Mouse (Mus musculus) MEL (cell line): ENCODE measurements around the gene Pawr. TPM values are rescaled to one million over a fixed set of nuclear protein-coding genes. Genes with fewer than 3 reads are reported as not detected.

Experiments
- DNase-seq: peaks from one replicate; pipeline ENCODE4 v3.0.0; 2011; ENCODE audit warnings: low read depth, low spot score
- H3K27ac ChIP-seq: 2 replicates; pipeline ENCODE4 v1.5.1; 2012; ENCODE audit warnings: low read depth, mild to moderate bottlenecking, control low read depth, low read length, moderate library complexity; ENCODE audit not compliant: control insufficient read depth
- H3K27me3 ChIP-seq, 2 experiments: fragments of 150-350 bp in 1 of 2; sonication (generic) in 1 of 2; 2 replicates each; pipeline ENCODE4 v1.6.1; 2012; ENCODE audit warnings: low read length in 2 of 2, mild to moderate bottlenecking in 2 of 2, improper control_type of control experiment in 1 of 2, moderate library complexity in 1 of 2; ENCODE audit not compliant: insufficient read depth in 2 of 2, control insufficient read depth in 1 of 2
- H3K36me3 ChIP-seq, 2 experiments: 2 replicates each; pipeline ENCODE4 v1.6.1; 2012 to 2014; ENCODE audit warnings: low read length in 2 of 2, improper control_type of control experiment in 1 of 2, inconsistent platforms in 1 of 2, mild to moderate bottlenecking in 1 of 2; ENCODE audit not compliant: insufficient read depth in 2 of 2, control insufficient read depth in 1 of 2
- H3K4me1 ChIP-seq, 2 experiments: fragments of 150-350 bp in 1 of 2; sonication (generic) in 1 of 2; 2 replicates each; pipeline ENCODE4 v1.6.1; 2012; ENCODE audit warnings: low read length in 2 of 2, improper control_type of control experiment in 1 of 2, mild to moderate bottlenecking in 1 of 2; ENCODE audit not compliant: insufficient read depth in 2 of 2, control insufficient read depth in 1 of 2
- H3K4me3 ChIP-seq, 2 experiments: fragments of 150-350 bp in 1 of 2; sonication (generic) in 1 of 2; 2 replicates each; pipeline ENCODE4 v1.5.1; 2012; ENCODE audit warnings: low read depth in 2 of 2, low read length in 2 of 2, mild to moderate bottlenecking in 2 of 2, moderate library complexity in 2 of 2, control low read depth in 1 of 2, improper control_type of control experiment in 1 of 2; ENCODE audit not compliant: control insufficient read depth in 1 of 2, insufficient read depth in 1 of 2
- H3K79me2 ChIP-seq: 2 replicates; pipeline ENCODE4 v1.6.1; 2012; ENCODE audit warnings: mild to moderate bottlenecking, low read length, moderate library complexity; ENCODE audit not compliant: control insufficient read depth, poor library complexity, insufficient read depth
- H3K9ac ChIP-seq: 2 replicates; pipeline ENCODE4 v1.6.1; 2012; ENCODE audit warnings: low read depth, mild to moderate bottlenecking, control low read depth, low read length, moderate library complexity; ENCODE audit not compliant: control insufficient read depth, poor library complexity, severe bottlenecking
- H3K9me3 ChIP-seq: fragments of 150-350 bp; sonication (generic); replicated peaks from 2 replicates; pipeline ENCODE4 v1.6.1; 2012; ENCODE audit warnings: mild to moderate bottlenecking, low read length, improper control_type of control experiment, moderate library complexity; ENCODE audit not compliant: insufficient read depth
- CHD1 ChIP-seq: IDR thresholded peaks from 2 replicates; pipeline ENCODE4 v1.6.1; 2012; ENCODE audit warnings: low read depth, mild to moderate bottlenecking, inconsistent platforms, low read length, improper control_type of control experiment
- CHD2 ChIP-seq: IDR thresholded peaks from 2 replicates; pipeline ENCODE4 v1.6.1; 2011; ENCODE audit warnings: low read length, improper control_type of control experiment
- ELF1 ChIP-seq: IDR thresholded peaks from 2 replicates; pipeline ENCODE4 v1.6.1; 2014; ENCODE audit warnings: low read depth, mild to moderate bottlenecking, inconsistent platforms, low read length, improper control_type of control experiment, moderate library complexity
- ETS1 ChIP-seq: IDR thresholded peaks from 2 replicates; pipeline ENCODE4 v1.6.1; 2012; ENCODE audit warnings: low read depth, mild to moderate bottlenecking, inconsistent platforms, low read length, improper control_type of control experiment, moderate library complexity
- GATA1 ChIP-seq: IDR thresholded peaks from 2 replicates; pipeline ENCODE4 v1.6.1; 2011; ENCODE audit warnings: low read depth, low read length, improper control_type of control experiment
- HCFC1 ChIP-seq: IDR thresholded peaks from 2 replicates; pipeline ENCODE4 v1.6.1; 2012; ENCODE audit warnings: low read depth, mild to moderate bottlenecking, inconsistent platforms, low read length, improper control_type of control experiment, moderate library complexity
- MAFK ChIP-seq: IDR thresholded peaks from 2 replicates; pipeline ENCODE4 v1.6.1; 2011; ENCODE audit warnings: low read depth, mild to moderate bottlenecking, low read length, improper control_type of control experiment, borderline replicate concordance
- MAZ ChIP-seq: IDR thresholded peaks from 2 replicates; pipeline ENCODE4 v1.6.1; 2012; ENCODE audit warnings: low read depth, mild to moderate bottlenecking, inconsistent platforms, low read length, improper control_type of control experiment
- MEF2A ChIP-seq: IDR thresholded peaks from 2 replicates; pipeline ENCODE4 v1.6.1; 2014; ENCODE audit warnings: low read depth, mild to moderate bottlenecking, inconsistent platforms, low read length, improper control_type of control experiment; ENCODE audit not compliant: poor library complexity, insufficient replicate concordance, severe bottlenecking; ENCODE audit errors: extremely low read depth
- MXI1 ChIP-seq: IDR thresholded peaks from 2 replicates; pipeline ENCODE4 v1.6.1; 2011; ENCODE audit warnings: mild to moderate bottlenecking, low read depth, low read length, improper control_type of control experiment
- RAD21 ChIP-seq: IDR thresholded peaks from 2 replicates; pipeline ENCODE4 v1.6.1; 2011; ENCODE audit warnings: mild to moderate bottlenecking, low read depth, low read length, improper control_type of control experiment
- RCOR1 ChIP-seq: IDR thresholded peaks from 2 replicates; pipeline ENCODE4 v1.6.1; 2012; ENCODE audit warnings: low read depth, mild to moderate bottlenecking, inconsistent platforms, low read length, improper control_type of control experiment
- SIN3A ChIP-seq: IDR thresholded peaks from 2 replicates; pipeline ENCODE4 v1.6.1; 2012; ENCODE audit warnings: low read length, improper control_type of control experiment, inconsistent platforms
- TCF12 ChIP-seq: IDR thresholded peaks from 2 replicates; pipeline ENCODE4 v1.6.1; 2014; ENCODE audit warnings: low read depth, mild to moderate bottlenecking, inconsistent platforms, low read length, improper control_type of control experiment, moderate library complexity
- polyA plus RNA-seq, 2 experiments: library from polyadenylated mRNA; stranded (reverse) in 1 of 2; unstranded in 1 of 2; fragments of >175 nt in 1 of 2; fragments of >200 nt in 1 of 2; gene quantifications; 2 replicates each; pipeline versions ENCODE4 v1.2.1 to v1.2.4; 2012; ENCODE audit warnings: low replicate concordance in 2 of 2, low read depth in 1 of 2; ENCODE audit not compliant: insufficient read length in 2 of 2, insufficient read depth in 1 of 2, missing spikeins in 1 of 2
- total RNA-seq: library from RNA; depleted of rRNA; stranded (reverse); fragments of 300-350 nt; gene quantifications from 2 replicates; pipeline ENCODE4 v1.2.3, GENCODE M21; 2012

The Pawr gene
- total and polyA plus RNA-seq, 3 experiments: 20.7 to 29.6 TPM; not detected in 1

GRCm38 (mm10) chr10:108339118-108339517, 7.2 kb downstream of the Pawr start:
- H3K27ac ChIP-seq: no peak overlapping the region
- no peak overlapping the region for H3K4me3 ChIP-seq
- peaks cover 2 to 14% of the 10 kb centered on the region in 2 experiments; a peak in 3 of 4 replicates for H3K36me3 ChIP-seq
- H3K9ac ChIP-seq: no peak overlapping the region
- H3K9me3 ChIP-seq: no peaks in the 10 kb centered on the region
- H3K4me1 ChIP-seq: peaks cover 3 to 6% of the 10 kb centered on the region in 2 experiments; a peak in 1 of 4 replicates
- H3K79me2 ChIP-seq: peaks cover 10% of the 10 kb centered on the region
- H3K27me3 ChIP-seq: no peaks in the 10 kb centered on the region
- no peak for DNase-seq
- no peak for TF ChIP-seq MAZ
- TF ChIP-seq SIN3A: no peak
- no peak for TF ChIP-seq TCF12
- TF ChIP-seq MEF2A: no peak
- TF ChIP-seq MAFK: no peak
- no peak for TF ChIP-seq CHD1
- TF ChIP-seq ELF1: no peak
- TF ChIP-seq CHD2: no peak
- no peak for TF ChIP-seq HCFC1
- TF ChIP-seq GATA1: no peak

GRCm38 (mm10) chr10:108339872-108340271, 8.0 kb downstream of the Pawr start:
- Histone ChIP-seq H3K27ac (no peak overlapping the region), H3K79me2 (peaks cover 7% of the 10 kb centered on the region), H3K4me3 (no peak overlapping the region), H3K36me3 (peaks cover 2 to 9% of the 10 kb centered on the region in 2 experiments; a peak in 3 of 4 replicates), H3K4me1 (no peaks in the 10 kb centered on the region; a peak in 1 of 4 replicates), H3K9me3 (no peaks in the 10 kb centered on the region)
- DNase-seq: no peak
- peak; percentile 57 for TF ChIP-seq GATA1
- peak; percentile 48; the same call in 1 of the 2 replicates for TF ChIP-seq ETS1
- TF ChIP-seq RAD21: no peak
- TF ChIP-seq, all 39 proteins: peak for 2
- Histone ChIP-seq H3K27me3 (no peaks in the 10 kb centered on the region), H3K9ac (no peak overlapping the region)

GRCm38 (mm10) chr10:108343734-108344133, 11.8 kb downstream of the Pawr start:
- Histone ChIP-seq H3K27me3 (no peaks in the 10 kb centered on the region), H3K4me3 (no peak overlapping the region), H3K4me1 (no peaks in the 10 kb centered on the region), H3K27ac (no peak overlapping the region), H3K9me3 (no peaks in the 10 kb centered on the region), H3K36me3 (peaks cover 3 to 8% of the 10 kb centered on the region in 2 experiments), H3K79me2 (peaks cover 5% of the 10 kb centered on the region; the same call in 1 of the 2 replicates), H3K9ac (no peak overlapping the region)
- TF ChIP-seq RCOR1 (no peak), MXI1 (no peak)
- no peak for DNase-seq
